In genomic region chr4:32387479-32388240, GRCm38 (mm10) we compare ENCODE assay signal across 8 mouse cellular contexts.
DNase-seq lines count a peak whose midpoint lies in the region; ATAC-seq and TF ChIP-seq lines count a peak whose summit lies in the region.

No protein-coding gene starts in this region.

- no peak for ATAC-seq in neural tube, embryonic 13.5 days (ENCODE audit: low read depth)
- ATAC-seq in granulocyte monocyte progenitor cell, adult 5-6 weeks (replicated peaks; ENCODE audit: poor library complexity, severe bottlenecking) = peak; percentile 85
- peak; percentile 73 for ATAC-seq in lung, postnatal 0 days
- peak; percentile 79 for ATAC-seq in stomach, postnatal 0 days (ENCODE audit: low FRiP score, low TSS enrichment)

- H3K9ac ChIP-seq in neural tube, embryonic 13.5 days = no peak overlapping the region
- H3K9ac ChIP-seq in lung, postnatal 0 days (replicated peaks; ENCODE audit: low read depth) = no peak overlapping the region
- H3K9ac ChIP-seq in stomach, postnatal 0 days (ENCODE audit: low read length) = no peak overlapping the region

- peak overlapping the region; percentile 49 for H3K27ac ChIP-seq in neural tube, embryonic 13.5 days (replicated peaks)
- peak overlapping the region; percentile 72 for H3K27ac ChIP-seq in lung, postnatal 0 days (ENCODE audit: low read length)
- H3K27ac ChIP-seq in stomach, postnatal 0 days (replicated peaks) = peak overlapping the region; percentile 73

- H3K36me3 ChIP-seq in neural tube, embryonic 13.5 days = no peaks in the 10 kb centered on the region
- no peaks in the 10 kb centered on the region for H3K36me3 ChIP-seq in lung, postnatal 0 days (ENCODE audit: insufficient read depth, low read length)
- no peaks in the 10 kb centered on the region for H3K36me3 ChIP-seq in stomach, postnatal 0 days (ENCODE audit: control insufficient read depth, insufficient read depth, low read length)

- WGBS in neural tube, embryonic 13.5 days = 77% methylated on average over 11 of the region's 11 CpGs
- 10% methylated on average over 9 of the region's 11 CpGs for WGBS in lung, postnatal 0 days
- 28% methylated on average over 11 of the region's 11 CpGs for WGBS in stomach, postnatal 0 days

- no peak overlapping the region for H3K4me3 ChIP-seq in neural tube, embryonic 13.5 days
- H3K4me3 ChIP-seq in lung, postnatal 0 days (ENCODE audit: low read depth, low read length) = no peak overlapping the region
- no peak overlapping the region for H3K4me3 ChIP-seq in stomach, postnatal 0 days (ENCODE audit: low read depth, low read length)

- no peaks in the 10 kb centered on the region for H3K27me3 ChIP-seq in neural tube, embryonic 13.5 days
- H3K27me3 ChIP-seq in lung, postnatal 0 days (replicated peaks; ENCODE audit: insufficient read depth, low read length) = no peaks in the 10 kb centered on the region
- H3K27me3 ChIP-seq in stomach, postnatal 0 days (ENCODE audit: control insufficient read depth, insufficient read depth, low read length) = no peaks in the 10 kb centered on the region

- TF ChIP-seq EP300 in lung, postnatal 0 days (IDR thresholded peaks at IDR 0.05) = peak; percentile 96
- no peak for TF ChIP-seq EP300 in stomach, postnatal 0 days (optimal IDR thresholded peaks at IDR 0.05)

- H3K4me2 ChIP-seq in neural tube, embryonic 13.5 days = no peak overlapping the region
- H3K4me2 ChIP-seq in lung, postnatal 0 days (replicated peaks; ENCODE audit: low read depth, low read length) = peak overlapping the region; percentile 8; the same call in 1 of the 2 replicates
- no peak overlapping the region for H3K4me2 ChIP-seq in stomach, postnatal 0 days (replicated peaks; ENCODE audit: low read depth)

- TF ChIP-seq CTCF in lung, postnatal 0 days (IDR thresholded peaks at IDR 0.05) = no peak
- no peak for TF ChIP-seq CTCF in stomach, postnatal 0 days (IDR thresholded peaks at IDR 0.05; ENCODE audit: low read depth)

- no peak for DNase-seq in neural tube, embryonic 10.5 days (ENCODE audit: extremely low spot score, low spot score)
- DNase-seq in adrenal gland, adult 8-10 months = peak; percentile 52
- DNase-seq in kidney, adult 9 months = peak; percentile 67
- DNase-seq in lung, postnatal 0 days (ENCODE audit: low spot score) = peak; percentile 89
- peak; percentile 74 for DNase-seq in stomach, postnatal 0 days (ENCODE audit: low spot score)
- no peak for DNase-seq in MN1 (ENCODE audit: low spot score)

- no peaks in the 10 kb centered on the region for H3K9me3 ChIP-seq in neural tube, embryonic 13.5 days
- no peaks in the 10 kb centered on the region for H3K9me3 ChIP-seq in lung, postnatal 0 days (ENCODE audit: low read length)
- H3K9me3 ChIP-seq in stomach, postnatal 0 days (ENCODE audit: control insufficient read depth, low read length) = no peaks in the 10 kb centered on the region

- H3K4me1 ChIP-seq in neural tube, embryonic 13.5 days (replicated peaks) = peaks cover 71% of the 10 kb centered on the region
- peaks cover 24% of the 10 kb centered on the region; the same call in 1 of the 2 replicates for H3K4me1 ChIP-seq in lung, postnatal 0 days (ENCODE audit: insufficient read depth, low read depth, low read length)
- H3K4me1 ChIP-seq in stomach, postnatal 0 days (replicated peaks; ENCODE audit: control insufficient read depth, insufficient read depth) = no peaks in the 10 kb centered on the region; the same call in 1 of the 2 replicates

Comparison
In these comparisons a context has a peak if more than half of its experiments do, and no peak if none do; other contexts are left out.
1. DNase-seq: peak in adrenal gland, adult 8-10 months (single experiment), kidney, adult 9 months (single experiment), lung, postnatal 0 days (single experiment) and stomach, postnatal 0 days (single experiment); none in neural tube, embryonic 10.5 days (single experiment) and MN1 (single experiment).
2. Peak in every context shown above with its lines, with median percentiles within 50 percentile points of each other: H3K27ac ChIP-seq.